Mouse (Mus musculus) gastrocnemius, postnatal 14 days (tissue): ENCODE results near the gene Alppl2. TPM values are rescaled to one million over a fixed set of nuclear protein-coding genes. Genes with fewer than 3 reads are reported as not detected.

Experiments used
- DNase-seq: peaks from one replicate; pipeline ENCODE4 v3.0.0; 2021; ENCODE audit warnings: mixed read lengths
- intact Hi-C: fragments of 180-260 bp; cut with DNase I; formaldehyde crosslinking; loops from one replicate; pipeline ENCODE4 v1.15.1; 2025; ENCODE audit warnings: low total_unique reads
- total RNA-seq, 2 experiments: library from RNA; stranded (reverse); gene quantifications; 2 replicates each; pipeline ENCODE4 v1.2.3; 2021

The Alppl2 gene
- total RNA-seq, 2 experiments from 2014 or later, result not detected

GRCm38 (mm10) chr1:87057075-87057474 lies 32.7 kb downstream of the Alppl2 start:
- intact Hi-C loops, result no loop called here
- DNase-seq, result no peak

- intact Hi-C loops, result no loop called here
- DNase-seq, result no peak
These were observed 38.4 kb downstream of the Alppl2 start for GRCm38 (mm10) chr1:87051369-87051768.

GRCm38 (mm10) chr1:87050700-87051099 lies 39.0 kb downstream of the Alppl2 start:
- DNase-seq, result no peak
- intact Hi-C loops, result no loop called here

GRCm38 (mm10) chr1:87050072-87050471 lies 39.7 kb downstream of the Alppl2 start:
- intact Hi-C loops, result no loop called here
- no peak for DNase-seq

GRCm38 (mm10) chr1:87041814-87042438 lies 47.8 kb downstream of the Alppl2 start:
- intact Hi-C loops, result loop anchor here (2.0 to 5.0 kb wide), 2 partner anchors 375 to 391 kb away; no protein-coding TSS in a partner anchor

GRCm38 (mm10) chr1:87041119-87041518 lies 48.6 kb downstream of the Alppl2 start:
- peak; percentile 68 for DNase-seq

More at GRCm38 (mm10) chr1:87041814-87042438, 47.8 kb downstream of the Alppl2 start:
- peak; percentile 66 for DNase-seq

GRCm38 (mm10) chr1:87038477-87039070 lies 51.2 kb downstream of the Alppl2 start:
- intact Hi-C loops, result no loop called here
- no peak for DNase-seq

More at GRCm38 (mm10) chr1:87041119-87041518, 48.6 kb downstream of the Alppl2 start:
- intact Hi-C loops, result loop anchor here (2.0 to 5.0 kb wide), 2 partner anchors 374 to 390 kb away; no protein-coding TSS in a partner anchor

Other genes with a start within 250 kb of the Alppl2 start
- gene Alpi, start 11.7 kb upstream of the Alppl2 start, total RNA-seq, result not detected
- gene Akp3, start 35.0 kb upstream of the Alppl2 start, total RNA-seq, result not detected
- gene Ecel1, start 66.6 kb upstream of the Alppl2 start, total RNA-seq, result not detected
- gene Prss56, start 93.4 kb upstream of the Alppl2 start, total RNA-seq, result not detected
- gene Chrnd, start 100.7 kb upstream of the Alppl2 start, total RNA-seq, result 1 to 10 TPM; 4.4 to 5.2 TPM
- gene Chrng, start 114.7 kb upstream of the Alppl2 start, total RNA-seq, result 1 to 10 TPM; 1.5 to 1.7 TPM
- 10 to 100 TPM; 54.3 to 61.6 TPM for gene Eif4e2, start 124.0 kb upstream of the Alppl2 start, total RNA-seq
- 10 to 100 TPM in 1 of 2 experiments, 1 to 10 TPM in 1; 5.8 to 14.6 TPM for gene Efhd1, start 174.4 kb upstream of the Alppl2 start, total RNA-seq
- gene Gigyf2, start 237.1 kb upstream of the Alppl2 start, total RNA-seq, result 10 to 100 TPM; 32.3 to 36.5 TPM